Mouse (Mus musculus) lung, embryonic 14.5 days (tissue): Measurements from ENCODE around the gene 2610318N02Rik. TPM values are rescaled to one million over a fixed set of nuclear protein-coding genes. Genes with fewer than 3 reads are reported as not detected.

Source experiments
- ATAC-seq: fragments of 200-750 bp; cut with Nextera tagmentation; 2 replicates; pipeline ENCODE4 v1.8.0; 2017; ENCODE audit warnings: mild to moderate bottlenecking, moderate TSS enrichment, moderate library complexity; ENCODE audit not compliant: insufficient read depth
- DNase-seq: peaks from one replicate; pipeline ENCODE4 v3.0.0-alpha.2; 2015
- H3K27ac ChIP-seq: fragments of 300-500 bp; sonication (generic); 2 replicates; pipeline ENCODE4 v1.5.1; 2014; ENCODE audit warnings: low read depth, mild to moderate bottlenecking, moderate library complexity
- H3K27me3 ChIP-seq: fragments of 300-500 bp; sonication (generic); 2 replicates; pipeline ENCODE4 v1.6.1; 2014; ENCODE audit warnings: low read length, control low read depth; ENCODE audit not compliant: insufficient read depth
- H3K36me3 ChIP-seq: fragments of 300-500 bp; sonication (generic); 2 replicates; pipeline ENCODE4 v1.6.1; 2014; ENCODE audit warnings: control low read depth; ENCODE audit not compliant: insufficient read depth
- H3K4me1 ChIP-seq: fragments of 300-500 bp; sonication (generic); 2 replicates; pipeline ENCODE4 v1.6.1; 2014; ENCODE audit warnings: antibody characterized with exemption, control low read depth; ENCODE audit not compliant: insufficient read depth
- H3K4me2 ChIP-seq: fragments of 300-500 bp; sonication (generic); 2 replicates; pipeline ENCODE4 v1.6.1; 2014; ENCODE audit warnings: mild to moderate bottlenecking
- H3K4me3 ChIP-seq: fragments of 300-500 bp; sonication (generic); 2 replicates; pipeline ENCODE4 v1.5.1; 2014; ENCODE audit warnings: low read depth, low read length
- H3K9ac ChIP-seq: fragments of 300-500 bp; sonication (generic); 2 replicates; pipeline ENCODE4 v1.6.1; 2014
- H3K9me3 ChIP-seq: fragments of 300-500 bp; sonication (generic); 2 replicates; pipeline ENCODE4 v1.6.1; 2016; ENCODE audit warnings: low read depth, low read length, control low read depth
- CTCF ChIP-seq: IDR thresholded peaks from 2 replicates; pipeline ENCODE4 v1.5.1; 2016; ENCODE audit warnings: antibody characterized with exemption, low read depth
- WGBS: fragments of 180-500 bp; shearing (Covaris S2); extraction: QIAGEN DNeasy Blood & Tissue Kit; methylation state at CpG from one replicate; pipeline ENCODE4 v1.1.7; 2014; 5-methylcytosine and 5-hydroxymethylcytosine counted together
- microRNA counts: library from miRNA; unstranded; fragments of <30 nt; microRNA quantifications from one replicate; lab custom pipeline; 2016
- microRNA-seq: library from miRNA; unstranded; fragments of <30 nt; microRNA quantifications from one replicate; pipeline ENCODE4, GENCODE M21; 2016; ENCODE audit warnings: borderline number of aligned reads
- polyA plus RNA-seq: library from polyadenylated mRNA; unstranded; fragments of >200 nt; fragmentation: Nextera tagmentation; extraction: Ambion mirVana; gene quantifications from 2 replicates; pipeline ENCODE4 v1.2.1, GENCODE M21; 2014

Gene 2610318N02Rik
- polyA plus RNA-seq, 1 experiment from 2014 or later: 45.7 TPM

- ATAC-seq: no peak
- Histone ChIP-seq H3K27me3 (no peaks in the 10 kb centered on the region), H3K27ac (no peak overlapping the region), H3K36me3 (0 out of 2 replicates have a peak, but pooled peaks cover 3% of the 10 kb centered on the region), H3K4me1 (no peaks in the 10 kb centered on the region; the same call in 1 of the 2 replicates), H3K4me2 (no peak overlapping the region), H3K9ac (no peak overlapping the region), H3K9me3 (no peaks in the 10 kb centered on the region), H3K4me3 (no peak overlapping the region)
- no peak for TF ChIP-seq CTCF
- no peak for DNase-seq
- WGBS: 71% methylated on average over 2 of the region's 2 CpGs
Measured at GRCm38 (mm10) chr16:17067552-17067951, 57.4 kb downstream of the 2610318N02Rik start.

MicroRNAs encoded within 50 kb of the gene (microRNA counts, 519-probe panel; counts per million panel counts)
- microRNA mmu-miR-130b (lab: Ali Mortazavi, UCI) (4,159 counts per million, percentile 86 among the panel's probes with 10 or more counts), microRNA mmu-miR-301b (lab: Ali Mortazavi, UCI) (2,277 counts per million, percentile 34 among the panel's probes with 10 or more counts)

Small RNA genes lying within 50 kb of the gene (microRNA-seq; reads per million reads assigned to microRNA genes)
- gene Mir130b: 6,905 reads per million, percentile 91 among the genes with 10 or more reads in this experiment
- gene Mir301b: 83.9 reads per million, percentile 46 among the genes with 10 or more reads in this experiment

Other genes with a start within 250 kb of the 2610318N02Rik start
- 27.6 and 29.4 TPM in 2 replicates for gene Ppm1f, start 228.7 kb downstream of the 2610318N02Rik start, polyA plus RNA-seq
- gene Mapk1, start 141.8 kb downstream of the 2610318N02Rik start, polyA plus RNA-seq: 181 and 186 TPM in 2 replicates
- gene Ypel1, start 55.5 kb downstream of the 2610318N02Rik start, polyA plus RNA-seq: 31.1 and 36.2 TPM in 2 replicates
- gene Ppil2, start 13.9 kb downstream of the 2610318N02Rik start, polyA plus RNA-seq: 119 and 136 TPM in 2 replicates
- 66.0 and 70.0 TPM in 2 replicates for gene Sdf2l1, start 7.2 kb upstream of the 2610318N02Rik start, polyA plus RNA-seq
- gene Ydjc, start 19.5 kb upstream of the 2610318N02Rik start, polyA plus RNA-seq: 10.1 TPM in 2 replicates
- 0.64 and 0.78 TPM in 2 replicates for gene Ccdc116, start 22.1 kb upstream of the 2610318N02Rik start, polyA plus RNA-seq
- gene Ube2l3, start 77.5 kb upstream of the 2610318N02Rik start, polyA plus RNA-seq: 349 and 371 TPM in 2 replicates
- 0.13 and 0.30 TPM in 2 replicates for gene Rimbp3, start 83.4 kb upstream of the 2610318N02Rik start, polyA plus RNA-seq
- 3.4 and 4.3 TPM in 2 replicates for gene Hic2, start 108.4 kb upstream of the 2610318N02Rik start, polyA plus RNA-seq
- gene Tmem191c, start 150.9 kb upstream of the 2610318N02Rik start, polyA plus RNA-seq: 6.7 and 7.5 TPM in 2 replicates
- gene Serpind1, start 206.2 kb upstream of the 2610318N02Rik start, polyA plus RNA-seq: 0.12 and 0.25 TPM in 2 replicates